Mouse (Mus musculus) liver, embryonic 14.5 days (tissue): ENCODE data around the gene Crabp2. TPM values are rescaled to one million over a fixed set of nuclear protein-coding genes. Genes with fewer than 3 reads are reported as not detected.

Source experiments
- ATAC-seq: fragments of 200-750 bp; cut with Nextera tagmentation; 2 replicates; pipeline ENCODE4 v1.8.0; 2017; ENCODE audit warnings: moderate number of reproducible peaks, mild to moderate bottlenecking, moderate library complexity; ENCODE audit not compliant: insufficient read depth
- DNase-seq, 3 experiments: peaks; one replicate each; pipeline ENCODE4 v3.0.0-alpha.2; 2012 to 2013; ENCODE audit warnings: low read depth in 3 of 3, low spot score in 3 of 3
- H3K27ac ChIP-seq: fragments of 300-500 bp; sonication (generic); 2 replicates; pipeline ENCODE4 v1.5.1; 2014; ENCODE audit warnings: moderate library complexity, mild to moderate bottlenecking, control low read depth, inconsistent platforms
- H3K27me3 ChIP-seq: fragments of 300-500 bp; sonication (generic); 2 replicates; pipeline ENCODE4 v1.6.1; 2014; ENCODE audit warnings: mild to moderate bottlenecking, low read length, moderate library complexity; ENCODE audit not compliant: control insufficient read depth, insufficient read depth
- H3K36me3 ChIP-seq: fragments of 300-500 bp; sonication (generic); replicated peaks from 2 replicates; pipeline ENCODE4 v1.6.1; 2014; ENCODE audit warnings: low read depth; ENCODE audit not compliant: control insufficient read depth, insufficient read depth
- H3K4me1 ChIP-seq, 2 experiments: fragments of 200-500 bp in 1 of 2; fragments of 300-500 bp in 1 of 2; sonication (generic) in 1 of 2; replicated peaks; 2 replicates each; pipeline ENCODE4 v1.6.1; 2012 to 2014; ENCODE audit warnings: antibody characterized with exemption in 1 of 2, inconsistent platforms in 1 of 2, low read length in 1 of 2; ENCODE audit not compliant: control insufficient read depth in 2 of 2, insufficient read depth in 2 of 2
- H3K4me2 ChIP-seq: fragments of 300-500 bp; sonication (generic); 2 replicates; pipeline ENCODE4 v1.6.1; 2014; ENCODE audit warnings: low read depth, mild to moderate bottlenecking, control low read depth, moderate library complexity
- H3K4me3 ChIP-seq, 2 experiments: fragments of 200-500 bp in 1 of 2; fragments of 300-500 bp in 1 of 2; sonication (generic) in 1 of 2; 2 replicates each; pipeline ENCODE4 v1.5.1; 2012 to 2014; ENCODE audit warnings: low read depth in 2 of 2, low read length in 2 of 2, mild to moderate bottlenecking in 2 of 2, control low read depth in 1 of 2, inconsistent platforms in 1 of 2, moderate library complexity in 1 of 2; ENCODE audit not compliant: insufficient read depth in 1 of 2
- H3K9ac ChIP-seq: fragments of 300-500 bp; sonication (generic); replicated peaks from 2 replicates; pipeline ENCODE4 v1.6.1; 2014; ENCODE audit warnings: mild to moderate bottlenecking, control low read depth, moderate library complexity
- H3K9me3 ChIP-seq: fragments of 300-500 bp; sonication (generic); 2 replicates; pipeline ENCODE4 v1.6.1; 2016; ENCODE audit warnings: low read length, mixed read lengths; ENCODE audit not compliant: control insufficient read depth
- CTCF ChIP-seq: IDR thresholded peaks from 2 replicates; pipeline ENCODE4 v1.5.1; 2016; ENCODE audit warnings: antibody characterized with exemption, low read depth, control low read depth
- EP300 ChIP-seq: IDR thresholded peaks from 2 replicates; pipeline ENCODE4 v1.6.1; 2016; ENCODE audit warnings: antibody characterized with exemption, low read depth
- WGBS: fragments of 180-500 bp; shearing (Covaris S2); extraction: QIAGEN DNeasy Blood & Tissue Kit; methylation state at CpG from one replicate; pipeline ENCODE4 v1.1.7; 2014; ENCODE audit not compliant: insufficient replicate concordance; 5-methylcytosine and 5-hydroxymethylcytosine counted together
- polyA plus RNA-seq, 2 experiments: library from polyadenylated mRNA; depleted of rRNA in 1 of 2; stranded (reverse) in 1 of 2; unstranded in 1 of 2; fragments of >200 nt; fragmentation: Nextera tagmentation in 1 of 2; extraction: Ambion mirVana in 1 of 2; gene quantifications; 2 replicates each; pipeline versions ENCODE4 v1.2.1 to v1.2.3; 2012 to 2014

The Crabp2 gene
- polyA plus RNA-seq, 2 experiments, result 0.10 to 0.17 TPM

GRCm38 (mm10) chr3:88002291-88002976 lies 54.0 kb downstream of the Crabp2 start:
- no peak overlapping the region for H3K4me3 ChIP-seq
- H3K9ac ChIP-seq, result no peak overlapping the region
- H3K36me3 ChIP-seq, result no peaks in the 10 kb centered on the region
- TF ChIP-seq EP300 (no peak), CTCF (peak; percentile 6; the same call in 1 of the 2 replicates)
- H3K27ac ChIP-seq, result no peak overlapping the region
- ATAC-seq (no peak), DNase-seq (no peak)
- H3K4me1 ChIP-seq, result no peaks in the 10 kb centered on the region
- H3K4me2 ChIP-seq, result no peak overlapping the region
- peaks cover 54% of the 10 kb centered on the region for H3K27me3 ChIP-seq
- no peaks in the 10 kb centered on the region; the same call in 1 of the 2 replicates for H3K9me3 ChIP-seq
- 5% methylated on average over 17 of the region's 17 CpGs for WGBS

Other genes starting within 250 kb of the Crabp2 start
- 0.08 and 0.09 TPM in 2 replicates for gene Lrrc71, start 200.0 kb upstream of the Crabp2 start, polyA plus RNA-seq (2012; rRNA removed)
- gene Lrrc71, start 200.0 kb upstream of the Crabp2 start, polyA plus RNA-seq (2014; fragmentation: Nextera tagmentation; extraction: Ambion mirVana), result 0.24 and 0.29 TPM in 2 replicates
- gene Ntrk1, start 153.5 kb upstream of the Crabp2 start, polyA plus RNA-seq (2012; rRNA removed), result 0.08 and 0.10 TPM in 2 replicates
- gene Ntrk1, start 153.5 kb upstream of the Crabp2 start, polyA plus RNA-seq (2014; fragmentation: Nextera tagmentation; extraction: Ambion mirVana), result 0.04 and 0.14 TPM in 2 replicates
- 0.02 TPM in 2 replicates for gene Insrr, start 151.7 kb upstream of the Crabp2 start, polyA plus RNA-seq (2012; rRNA removed)
- not detected in 2 replicates for gene Insrr, start 151.7 kb upstream of the Crabp2 start, polyA plus RNA-seq (2014; fragmentation: Nextera tagmentation; extraction: Ambion mirVana)
- 5.4 and 6.9 TPM in 2 replicates for gene Pear1, start 124.4 kb upstream of the Crabp2 start, polyA plus RNA-seq (2012; rRNA removed)
- 3.8 and 4.5 TPM in 2 replicates for gene Pear1, start 124.4 kb upstream of the Crabp2 start, polyA plus RNA-seq (2014; fragmentation: Nextera tagmentation; extraction: Ambion mirVana)
- 0.04 and 0.09 TPM in 2 replicates for gene Sh2d2a, start 101.9 kb upstream of the Crabp2 start, polyA plus RNA-seq (2012; rRNA removed)
- gene Sh2d2a, start 101.9 kb upstream of the Crabp2 start, polyA plus RNA-seq (2014; fragmentation: Nextera tagmentation; extraction: Ambion mirVana), result 0.10 and 0.13 TPM in 2 replicates
- gene Prcc, start 63.1 kb upstream of the Crabp2 start, polyA plus RNA-seq (2012; rRNA removed), result 14.8 and 15.4 TPM in 2 replicates
- 5.0 and 6.7 TPM in 2 replicates for gene Prcc, start 63.1 kb upstream of the Crabp2 start, polyA plus RNA-seq (2014; fragmentation: Nextera tagmentation; extraction: Ambion mirVana)
- 108 and 167 TPM in 2 replicates for gene Hdgf, start 42.3 kb upstream of the Crabp2 start, polyA plus RNA-seq (2012; rRNA removed)
- gene Hdgf, start 42.3 kb upstream of the Crabp2 start, polyA plus RNA-seq (2014; fragmentation: Nextera tagmentation; extraction: Ambion mirVana), result 204 and 256 TPM in 2 replicates
- 43.9 and 50.1 TPM in 2 replicates for gene Mrpl24, start 29.2 kb upstream of the Crabp2 start, polyA plus RNA-seq (2012; rRNA removed)
- 37.9 and 43.4 TPM in 2 replicates for gene Mrpl24, start 29.2 kb upstream of the Crabp2 start, polyA plus RNA-seq (2014; fragmentation: Nextera tagmentation; extraction: Ambion mirVana)
- gene Isg20l2, start 18.4 kb upstream of the Crabp2 start, polyA plus RNA-seq (2012; rRNA removed), result 9.3 and 14.8 TPM in 2 replicates
- 9.7 and 11.0 TPM in 2 replicates for gene Isg20l2, start 18.4 kb upstream of the Crabp2 start, polyA plus RNA-seq (2014; fragmentation: Nextera tagmentation; extraction: Ambion mirVana)
- gene Rrnad1, start 17.9 kb upstream of the Crabp2 start, polyA plus RNA-seq (2012; rRNA removed), result 8.9 and 9.2 TPM in 2 replicates
- 3.5 and 3.6 TPM in 2 replicates for gene Rrnad1, start 17.9 kb upstream of the Crabp2 start, polyA plus RNA-seq (2014; fragmentation: Nextera tagmentation; extraction: Ambion mirVana)
- gene Nes, start 22.4 kb downstream of the Crabp2 start, polyA plus RNA-seq (2012; rRNA removed), result 0.78 and 1.1 TPM in 2 replicates
- 0.80 and 0.83 TPM in 2 replicates for gene Nes, start 22.4 kb downstream of the Crabp2 start, polyA plus RNA-seq (2014; fragmentation: Nextera tagmentation; extraction: Ambion mirVana)
- gene Bcan, start 51.6 kb downstream of the Crabp2 start, polyA plus RNA-seq (2012; rRNA removed), result 0.08 TPM in 1 of 2 replicates, not detected in the other
- not detected in 2 replicates for gene Bcan, start 51.6 kb downstream of the Crabp2 start, polyA plus RNA-seq (2014; fragmentation: Nextera tagmentation; extraction: Ambion mirVana)
- gene Hapln2, start 78.9 kb downstream of the Crabp2 start, polyA plus RNA-seq (2012; rRNA removed), result not detected in 2 replicates
- gene Hapln2, start 78.9 kb downstream of the Crabp2 start, polyA plus RNA-seq (2014; fragmentation: Nextera tagmentation; extraction: Ambion mirVana), result not detected in 2 replicates
- 5.4 and 11.5 TPM in 2 replicates for gene Gpatch4, start 94.4 kb downstream of the Crabp2 start, polyA plus RNA-seq (2012; rRNA removed)
- 19.0 and 22.2 TPM in 2 replicates for gene Gpatch4, start 94.4 kb downstream of the Crabp2 start, polyA plus RNA-seq (2014; fragmentation: Nextera tagmentation; extraction: Ambion mirVana)
- 25.0 and 26.1 TPM in 2 replicates for gene Naxe, start 109.8 kb downstream of the Crabp2 start, polyA plus RNA-seq (2012; rRNA removed)
- 59.6 and 67.7 TPM in 2 replicates for gene Naxe, start 109.8 kb downstream of the Crabp2 start, polyA plus RNA-seq (2014; fragmentation: Nextera tagmentation; extraction: Ambion mirVana)
- gene Ttc24, start 129.6 kb downstream of the Crabp2 start, polyA plus RNA-seq (2012; rRNA removed), result not detected in 2 replicates
- gene Ttc24, start 129.6 kb downstream of the Crabp2 start, polyA plus RNA-seq (2014; fragmentation: Nextera tagmentation; extraction: Ambion mirVana), result not detected in 2 replicates
- 8.4 and 8.8 TPM in 2 replicates for gene Iqgap3, start 133.3 kb downstream of the Crabp2 start, polyA plus RNA-seq (2012; rRNA removed)
- gene Iqgap3, start 133.3 kb downstream of the Crabp2 start, polyA plus RNA-seq (2014; fragmentation: Nextera tagmentation; extraction: Ambion mirVana), result 6.7 and 7.6 TPM in 2 replicates
- gene Mef2d, start 193.7 kb downstream of the Crabp2 start, polyA plus RNA-seq (2012; rRNA removed), result 10.3 and 11.1 TPM in 2 replicates
- gene Mef2d, start 193.7 kb downstream of the Crabp2 start, polyA plus RNA-seq (2014; fragmentation: Nextera tagmentation; extraction: Ambion mirVana), result 6.4 and 7.5 TPM in 2 replicates